Mouse (Mus musculus) intestine, postnatal 0 days (tissue): ENCODE data around the gene Adprhl1. TPM values are rescaled to one million over a fixed set of nuclear protein-coding genes. Genes with fewer than 3 reads are reported as not detected.

ENCODE experiments used
- ATAC-seq: fragments of 200-750 bp; cut with Nextera tagmentation; 2 replicates; pipeline ENCODE4 v1.8.0; 2017; ENCODE audit warnings: mild to moderate bottlenecking, moderate TSS enrichment, moderate library complexity
- H3K27ac ChIP-seq: fragments of 300-500 bp; sonication (generic); 2 replicates; pipeline ENCODE4 v1.5.1; 2014; ENCODE audit warnings: mild to moderate bottlenecking, low read depth, low read length, moderate library complexity
- H3K27me3 ChIP-seq: fragments of 300-500 bp; sonication (generic); replicated peaks from 2 replicates; pipeline ENCODE4 v1.6.1; 2014; ENCODE audit warnings: low read length, mixed read lengths; ENCODE audit not compliant: control insufficient read depth, insufficient read depth
- H3K36me3 ChIP-seq: fragments of 300-500 bp; sonication (generic); 2 replicates; pipeline ENCODE4 v1.6.1; 2014; ENCODE audit warnings: mild to moderate bottlenecking, moderate library complexity; ENCODE audit not compliant: control insufficient read depth, insufficient read depth
- H3K4me1 ChIP-seq: fragments of 300-500 bp; sonication (generic); replicated peaks from 2 replicates; pipeline ENCODE4 v1.6.1; 2014; ENCODE audit warnings: antibody characterized with exemption, low read length, mixed read lengths; ENCODE audit not compliant: control insufficient read depth, insufficient read depth
- H3K4me2 ChIP-seq: fragments of 300-500 bp; sonication (generic); replicated peaks from 2 replicates; pipeline ENCODE4 v1.6.1; 2014; ENCODE audit warnings: low read depth, mild to moderate bottlenecking, moderate library complexity
- H3K4me3 ChIP-seq: fragments of 300-500 bp; sonication (generic); 2 replicates; pipeline ENCODE4 v1.5.1; 2014; ENCODE audit warnings: low read depth, low read length
- H3K9ac ChIP-seq: fragments of 300-500 bp; sonication (generic); 2 replicates; pipeline ENCODE4 v1.6.1; 2014; ENCODE audit warnings: mild to moderate bottlenecking, low read depth, low read length
- H3K9me3 ChIP-seq: fragments of 300-500 bp; sonication (generic); 2 replicates; pipeline ENCODE4 v1.6.1; 2016; ENCODE audit warnings: mixed run types; ENCODE audit not compliant: control insufficient read depth
- CTCF ChIP-seq: sonication (generic); IDR thresholded peaks from 2 replicates; pipeline ENCODE4 v1.5.1; 2016; ENCODE audit warnings: low read depth, mild to moderate bottlenecking, control low read depth, antibody characterized with exemption, moderate library complexity
- WGBS: fragments of 180-500 bp; shearing (Covaris S2); extraction: QIAGEN DNeasy Blood & Tissue Kit; methylation state at CpG from one replicate; pipeline ENCODE4 v1.1.7; 2014; 5-methylcytosine and 5-hydroxymethylcytosine counted together
- polyA plus RNA-seq: library from polyadenylated mRNA; unstranded; fragments of >200 nt; fragmentation: Nextera tagmentation; extraction: Ambion mirVana; gene quantifications from 2 replicates; pipeline ENCODE4 v1.2.1, GENCODE M21; 2015

The Adprhl1 gene
- polyA plus RNA-seq, 1 experiment from 2014 or later, result not detected

DNA sequence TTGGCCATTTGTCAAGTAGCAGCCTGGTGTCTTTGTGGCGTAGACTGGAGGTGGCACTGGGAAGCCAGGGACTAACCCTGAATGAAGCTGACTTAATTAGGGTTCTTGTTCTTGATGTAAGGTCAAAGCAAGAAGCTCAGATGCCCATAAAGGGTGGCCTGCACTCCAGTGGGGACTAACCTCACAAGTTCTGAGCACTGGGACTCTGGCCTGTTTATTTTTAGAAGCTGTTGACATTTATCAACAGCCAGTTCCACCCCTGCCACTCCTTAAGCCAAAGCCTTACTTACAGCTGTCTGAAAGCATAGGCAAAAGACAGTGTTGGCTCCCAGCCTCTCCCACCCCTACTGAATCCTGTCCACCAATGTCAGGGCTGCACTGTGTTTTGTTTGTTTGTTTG is 44.2 kb downstream of the Adprhl1 start:
- no peak overlapping the region for H3K9ac ChIP-seq
- H3K9me3 ChIP-seq, result no peaks in the 10 kb centered on the region
- no peaks in the 10 kb centered on the region for H3K36me3 ChIP-seq
- no peak for TF ChIP-seq CTCF
- 65% methylated on average over 1 of the region's 1 CpGs for WGBS
- no peak overlapping the region for H3K4me2 ChIP-seq
- H3K27me3 ChIP-seq, result no peaks in the 10 kb centered on the region
- no peak for ATAC-seq
- H3K4me3 ChIP-seq, result no peak overlapping the region
- no peak overlapping the region for H3K27ac ChIP-seq
- H3K4me1 ChIP-seq, result peaks cover 5% of the 10 kb centered on the region; the same call in 1 of the 2 replicates

DNA sequence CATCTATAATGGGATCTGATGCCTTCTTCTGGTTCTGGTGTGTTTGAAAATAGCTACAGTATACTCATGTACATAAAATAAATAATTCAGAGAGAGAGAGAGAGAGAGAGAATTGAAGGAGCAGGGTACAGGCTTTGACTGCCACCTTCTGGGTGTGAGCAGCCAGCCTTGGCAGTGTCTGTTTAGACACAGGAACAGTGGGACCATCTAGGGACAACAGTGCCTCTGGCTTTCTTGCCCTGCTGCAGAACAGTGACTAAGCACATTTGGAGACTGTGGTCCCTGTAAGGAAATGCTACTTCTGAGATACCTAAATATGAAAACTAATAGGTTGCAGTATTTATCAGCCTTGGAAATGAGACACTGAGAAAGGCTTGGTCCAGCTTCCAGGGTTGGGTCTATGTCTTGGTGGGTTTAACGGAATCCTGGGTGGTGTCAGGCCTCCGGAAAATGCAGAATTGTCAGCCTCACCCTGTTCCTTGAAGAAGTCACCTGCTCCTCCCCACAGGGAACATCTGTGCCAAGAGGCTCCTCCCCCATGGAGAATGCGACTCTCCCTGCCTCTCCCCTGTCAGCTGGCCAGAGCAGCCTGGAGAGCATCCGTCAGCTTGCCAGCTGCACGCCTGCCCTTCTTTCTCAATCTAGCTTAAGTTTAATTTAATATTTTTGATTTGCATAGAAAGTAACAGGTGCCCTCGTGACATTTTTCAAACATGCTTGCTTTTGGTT is 45.2 kb downstream of the Adprhl1 start:
- 44% methylated on average over 6 of the region's 6 CpGs for WGBS
- no peak for ATAC-seq
- H3K4me2 ChIP-seq, result no peak overlapping the region

DNA sequence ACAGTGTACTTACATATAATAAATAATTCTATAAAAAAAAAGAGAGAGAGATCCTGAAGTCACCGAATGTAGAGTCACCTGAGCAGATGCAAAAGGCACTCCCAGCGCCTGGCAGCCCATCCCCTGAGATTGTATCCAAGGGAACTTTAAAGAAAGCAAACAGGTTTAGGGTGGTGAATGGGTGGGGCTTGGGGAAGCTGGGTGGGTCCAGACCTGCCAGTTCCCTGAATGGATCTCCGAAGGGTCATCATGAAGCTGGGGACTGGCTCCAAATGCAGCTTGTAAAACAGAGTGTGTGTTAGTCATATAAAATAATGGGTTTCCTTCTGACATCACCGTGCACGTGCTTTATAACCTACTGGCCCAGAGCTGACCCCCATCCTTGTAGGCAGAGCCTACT is 47.7 kb downstream of the Adprhl1 start:
- H3K9me3 ChIP-seq, result no peaks in the 10 kb centered on the region
- TF ChIP-seq CTCF, result no peak
- no peaks in the 10 kb centered on the region for H3K36me3 ChIP-seq
- no peaks in the 10 kb centered on the region for H3K27me3 ChIP-seq
- H3K4me1 ChIP-seq, result no peaks in the 10 kb centered on the region
- H3K9ac ChIP-seq, result no peak overlapping the region
- H3K4me2 ChIP-seq, result no peak overlapping the region
- H3K27ac ChIP-seq, result no peak overlapping the region
- ATAC-seq, result peak; percentile 11; the same call in 1 of the 2 replicates
- 16% methylated on average over 5 of the region's 5 CpGs for WGBS
- H3K4me3 ChIP-seq, result no peak overlapping the region

More for the DNA sequence above, 45.2 kb downstream of the Adprhl1 start:
- no peak overlapping the region for H3K9ac ChIP-seq
- H3K4me1 ChIP-seq, result peaks cover 4% of the 10 kb centered on the region; the same call in 1 of the 2 replicates
- H3K9me3 ChIP-seq, result no peaks in the 10 kb centered on the region
- H3K27ac ChIP-seq, result no peak overlapping the region
- H3K36me3 ChIP-seq, result no peaks in the 10 kb centered on the region
- H3K4me3 ChIP-seq, result no peak overlapping the region
- no peaks in the 10 kb centered on the region for H3K27me3 ChIP-seq
- TF ChIP-seq CTCF, result peak; percentile 63

DNA sequence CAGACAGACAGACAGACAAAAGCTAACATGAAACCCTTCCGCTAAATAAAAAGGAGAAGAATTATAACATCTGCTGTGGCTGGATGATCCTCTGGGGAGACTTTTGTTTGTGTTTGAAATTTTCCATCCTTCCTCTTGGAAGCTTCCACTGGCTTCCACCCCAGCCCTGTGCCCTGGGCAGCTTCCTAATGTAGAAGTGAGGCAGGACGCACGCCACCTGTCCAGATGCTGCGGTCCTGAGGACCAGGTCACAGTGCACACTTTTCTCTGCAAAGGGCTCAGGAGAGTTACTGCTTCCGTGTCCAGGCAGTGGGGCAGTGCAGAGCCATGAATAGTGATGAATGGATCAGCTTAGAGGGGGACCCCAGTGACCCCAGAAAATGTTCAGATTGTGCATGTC is 48.7 kb downstream of the Adprhl1 start:
- peak overlapping the region; percentile 79 for H3K27ac ChIP-seq

DNA sequence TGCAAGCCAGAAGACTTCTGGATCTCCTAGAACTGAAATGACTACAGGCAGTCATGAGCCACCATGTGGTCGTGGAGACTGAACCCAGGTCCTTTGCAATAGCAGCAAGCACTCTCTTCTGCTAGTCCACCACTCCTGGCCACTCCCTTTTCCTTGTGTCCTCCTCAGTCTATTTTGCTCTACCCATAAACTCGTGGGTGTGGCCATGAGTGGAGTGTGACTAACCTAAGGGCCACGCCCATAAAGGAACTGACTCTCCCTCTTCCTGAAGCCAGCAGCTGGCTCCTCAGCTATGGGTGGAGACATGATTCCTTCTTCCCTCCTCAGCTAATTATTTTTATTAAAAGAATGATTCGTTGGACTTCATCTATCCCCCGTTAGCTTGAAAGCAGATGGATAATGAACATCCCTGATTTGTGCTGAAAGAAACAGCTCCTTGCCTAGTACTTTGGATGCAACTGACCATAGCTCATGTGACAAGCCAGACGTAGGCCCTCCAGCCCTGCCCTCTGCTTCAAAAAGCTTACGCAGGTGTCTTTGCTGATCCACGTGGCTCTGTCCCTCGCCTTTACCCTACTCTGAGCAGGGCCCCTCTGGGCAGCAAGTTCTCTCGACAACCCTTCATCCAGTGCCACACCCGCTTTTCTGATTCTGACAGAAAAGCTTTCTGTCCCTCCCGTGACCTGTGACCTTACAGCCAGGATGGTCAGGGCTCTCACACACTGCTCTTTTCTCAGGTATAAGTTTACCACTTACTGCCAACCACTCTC is 49.4 kb downstream of the Adprhl1 start:
- WGBS, result 37% methylated on average over 12 of the region's 12 CpGs
- peak; percentile 80 for ATAC-seq
- Histone ChIP-seq H3K36me3 (no peaks in the 10 kb centered on the region), H3K4me3 (no peak overlapping the region), H3K9me3 (no peaks in the 10 kb centered on the region), H3K4me1 (no peaks in the 10 kb centered on the region), H3K27ac (peak overlapping the region; percentile 79), H3K4me2 (no peak overlapping the region; the same call in 1 of the 2 replicates), H3K9ac (no peak overlapping the region), H3K27me3 (no peaks in the 10 kb centered on the region)
- 0 out of 2 replicates have a peak, but pooled peaks have one; percentile 0 for TF ChIP-seq CTCF

More for the DNA sequence above, 48.7 kb downstream of the Adprhl1 start:
- no peak overlapping the region for H3K4me3 ChIP-seq
- TF ChIP-seq CTCF, result no peak
- ATAC-seq, result no peak
- no peaks in the 10 kb centered on the region for H3K4me1 ChIP-seq
- H3K36me3 ChIP-seq, result no peaks in the 10 kb centered on the region
- 79% methylated on average over 5 of the region's 5 CpGs for WGBS
- H3K27me3 ChIP-seq, result no peaks in the 10 kb centered on the region
- H3K9me3 ChIP-seq, result no peaks in the 10 kb centered on the region
- no peak overlapping the region; the same call in 1 of the 2 replicates for H3K9ac ChIP-seq
- H3K4me2 ChIP-seq, result no peak overlapping the region

DNA sequence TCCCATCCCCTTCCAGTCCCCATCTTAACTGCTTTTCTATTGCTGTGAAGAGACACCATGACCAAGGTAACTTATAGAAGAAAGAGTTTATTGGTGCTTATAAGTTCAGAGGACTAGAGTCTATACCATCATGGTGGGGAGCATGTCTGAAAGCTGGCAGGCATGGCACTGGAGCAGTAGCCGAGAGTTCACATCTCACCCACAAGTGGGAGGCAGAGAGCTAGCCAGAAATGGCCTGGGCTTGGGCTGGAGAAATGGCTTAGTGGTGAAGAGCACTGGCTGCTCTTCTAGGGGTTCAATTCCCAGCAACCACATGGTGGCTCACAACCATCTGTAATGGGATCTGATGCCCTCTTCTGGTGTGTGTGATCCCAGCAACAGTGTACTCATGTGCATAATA is 50.5 kb downstream of the Adprhl1 start:
- Histone ChIP-seq H3K9me3 (no peaks in the 10 kb centered on the region), H3K9ac (no peak overlapping the region), H3K27ac (no peak overlapping the region), H3K36me3 (no peaks in the 10 kb centered on the region), H3K4me2 (peak overlapping the region; percentile 88), H3K4me3 (no peak overlapping the region; the same call in 1 of the 2 replicates), H3K27me3 (no peaks in the 10 kb centered on the region), H3K4me1 (no peaks in the 10 kb centered on the region)
- TF ChIP-seq CTCF, result peak; percentile 70
- WGBS, result 68% methylated on average over 1 of the region's 1 CpGs
- ATAC-seq, result no peak
